Mouse (Mus musculus) gastrocnemius, adult 2 months (tissue): ENCODE measurements around the gene Ppp2r1a. TPM values are rescaled to one million over a fixed set of nuclear protein-coding genes. Genes with fewer than 3 reads are reported as not detected.

ENCODE experiments used
- DNase-seq: peaks from one replicate; pipeline ENCODE4 v3.0.0; 2022
- H3K27ac ChIP-seq: fragments of 200-600 bp; 2 replicates; pipeline ENCODE4 v1.8.1; 2022; ENCODE audit warnings: mild to moderate bottlenecking
- H3K4me3 ChIP-seq: fragments of 200-600 bp; 2 replicates; pipeline ENCODE4 v1.8.1; 2022; ENCODE audit warnings: mild to moderate bottlenecking, moderate library complexity
- CTCF ChIP-seq: fragments of 200-600 bp; IDR thresholded peaks from 2 replicates; pipeline ENCODE4 v1.8.1; 2022; ENCODE audit warnings: antibody characterized with exemption, mild to moderate bottlenecking, moderate library complexity
- intact Hi-C: fragments of 180-260 bp; cut with DNase I; formaldehyde crosslinking; loops from one replicate; pipeline ENCODE4 v1.15.1; 2025
- long read RNA-seq, 2 experiments: library from polyadenylated mRNA; stranded (forward); transcript quantifications; one replicate each; pipeline ENCODE4 v2.0.0; 2021
- total RNA-seq, 2 experiments: library from RNA; stranded (reverse); gene quantifications; 2 replicates each; pipeline ENCODE4 v1.2.3; 2021

The Ppp2r1a gene
- 100 to 1,000 TPM in 1 of 2 experiments, 10 to 100 TPM in 1; 98.3 to 116 TPM for total RNA-seq
- long read RNA-seq, experiment 1, transcript Ppp2r1a-201 (15 exons, 2,410 nt): major isoform, 150 of 199 reads
- long read RNA-seq, experiment 1, partial matches to known transcripts: 47 of 199 reads
- long read RNA-seq, experiment 1, other reads (novel, unspliced or antisense): 2 of 199 reads
- long read RNA-seq, experiment 2, transcript Ppp2r1a-201 (15 exons, 2,410 nt): major isoform, 118 of 161 reads
- long read RNA-seq, experiment 2, partial matches to known transcripts: 39 of 161 reads
- long read RNA-seq, experiment 2, other reads (novel, unspliced or antisense): 4 of 161 reads

DNA sequence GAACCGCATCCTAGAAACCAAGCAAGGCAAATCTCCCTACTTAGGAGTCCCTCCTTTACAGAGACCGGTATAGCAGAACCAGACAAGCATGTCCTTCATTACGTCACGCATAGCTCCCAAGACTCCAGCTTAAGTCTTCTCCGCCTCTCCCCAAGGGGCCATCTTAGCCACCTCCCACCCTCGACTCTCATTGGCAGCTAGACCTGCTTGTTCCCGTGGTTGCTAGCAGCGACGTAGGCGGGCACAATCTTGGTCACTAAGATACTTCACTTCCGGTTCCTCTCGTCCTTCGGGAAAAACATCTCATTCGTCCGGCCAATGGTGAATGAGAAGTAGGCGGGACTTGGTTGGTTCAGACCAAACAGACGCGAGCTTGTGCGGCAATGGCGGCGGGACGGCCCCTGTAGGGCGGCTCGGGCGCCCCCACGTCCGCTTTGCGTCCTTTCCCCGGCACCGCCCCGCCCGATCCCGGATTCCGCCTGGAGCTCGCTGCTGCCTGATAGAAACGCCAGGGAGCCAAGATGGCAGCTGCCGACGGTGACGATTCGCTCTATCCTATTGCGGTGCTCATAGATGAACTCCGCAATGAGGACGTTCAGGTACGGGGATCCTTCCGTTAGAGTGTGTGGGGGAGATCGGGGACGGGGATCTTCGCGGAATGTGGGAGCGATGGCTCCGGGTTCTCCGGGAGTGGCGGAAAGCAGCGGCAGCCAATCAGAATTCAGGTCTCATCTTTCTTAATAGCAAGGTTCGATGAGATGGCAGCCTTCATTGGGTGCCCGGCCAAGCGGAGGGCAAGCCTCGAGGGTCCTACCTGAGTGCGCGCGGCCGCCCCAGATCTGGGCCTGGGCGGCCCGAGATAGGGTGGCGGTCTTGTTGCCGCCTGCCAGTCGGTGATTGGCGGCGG, at the start of gene Ppp2r1a:
Gene Ppp2r1a (plus strand): TSS at position 327 of the 907 bp plus-strand sequence.
- DNase-seq: peak; percentile 99
- TF ChIP-seq CTCF: no peak
- intact Hi-C loops: loop anchor here (5.0 to 10.0 kb wide), 4 partner anchors 510 to 1480 kb away; partner anchors contain the start of genes Zfp51, Zfp946 and Zfp948
- Histone ChIP-seq H3K27ac (peak within 1 kb of the TSS; percentile 97), H3K4me3 (peak within 1 kb of the TSS; percentile 85)

DNA sequence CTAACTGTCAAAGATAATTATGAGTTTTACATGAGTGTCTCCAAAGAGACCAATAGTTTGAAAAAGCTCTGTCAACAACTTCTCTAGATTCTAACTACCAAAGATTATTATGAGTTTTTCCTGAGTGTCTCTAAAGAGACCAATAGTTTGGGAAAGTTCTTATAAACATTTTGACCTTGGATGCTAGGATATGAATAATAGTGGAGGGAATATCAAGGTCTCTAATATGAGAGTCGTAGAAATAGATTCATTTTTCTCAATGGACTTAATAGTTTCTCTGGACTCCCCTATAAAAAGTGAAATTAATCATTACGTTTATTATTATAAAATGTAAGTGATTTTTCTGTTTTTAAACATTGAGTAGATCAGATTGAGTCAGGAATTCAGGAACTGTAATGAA, 40.1 kb upstream of the Ppp2r1a start, which contains the start of gene Vmn1r231:
Gene Vmn1r231 (minus strand): TSS at position 101 of the 400 bp plus-strand sequence.
- Histone ChIP-seq H3K27ac (no peak within 1 kb of the TSS), H3K4me3 (no peak within 1 kb of the TSS)
- TF ChIP-seq CTCF: no peak
- intact Hi-C loops: no loop called here
- DNase-seq: no peak

DNA sequence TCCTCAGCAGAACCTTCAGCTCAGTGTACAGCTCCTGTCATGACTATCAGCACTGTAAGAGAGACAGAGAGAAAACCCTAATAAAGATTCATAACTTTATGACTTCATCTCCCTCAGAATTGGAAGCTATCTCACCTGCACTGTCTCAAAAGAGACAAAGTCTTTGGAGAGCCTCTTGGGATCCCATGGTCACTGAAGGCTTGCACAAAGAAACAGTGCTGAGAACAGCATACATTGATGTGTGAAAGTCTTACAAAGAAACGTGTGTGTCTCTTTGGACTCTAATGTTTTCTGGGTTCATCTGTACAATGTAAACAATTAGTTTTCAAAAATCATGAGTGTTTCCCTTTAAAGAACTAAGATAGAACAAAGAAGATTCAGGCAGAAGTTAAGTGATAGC, 25.5 kb upstream of the Ppp2r1a start, which contains the start of gene Vmn1r232:
Gene Vmn1r232 (minus strand): TSS at position 101 of the 400 bp plus-strand sequence.
- DNase-seq: no peak
- H3K27ac ChIP-seq: no peak within 1 kb of the TSS
- H3K4me3 ChIP-seq: no peak within 1 kb of the TSS
- TF ChIP-seq CTCF: no peak
- intact Hi-C loops: no loop called here

DNA sequence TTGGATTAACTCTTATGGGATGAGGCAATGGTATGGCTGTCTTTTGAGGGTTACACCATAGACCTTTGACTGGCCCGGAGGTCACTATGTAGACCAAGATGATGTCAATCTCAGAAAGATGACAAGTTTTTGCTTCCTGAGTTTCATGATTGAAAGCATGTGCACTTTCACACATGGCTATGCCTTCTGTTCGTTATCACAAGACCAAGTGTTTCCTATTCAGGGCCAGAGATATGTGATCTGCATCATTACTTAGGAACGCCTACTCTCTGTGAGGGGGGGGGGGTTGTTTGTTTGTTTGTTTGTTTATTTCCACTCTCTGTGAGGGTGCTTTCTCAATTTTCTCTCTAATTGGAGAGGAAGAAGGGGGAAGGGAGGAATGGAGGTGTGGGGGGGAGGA, 885 bp upstream of the Ppp2r1a start:
- Histone ChIP-seq H3K27ac (peak overlapping the region; percentile 94), H3K4me3 (peak overlapping the region; percentile 85)
- no peak for TF ChIP-seq CTCF
- no peak for DNase-seq
- intact Hi-C loops: loop anchor here (10.0 kb wide), 3 partner anchors 511 to 1481 kb away; partner anchors contain the start of genes Zfp51, Zfp946 and Zfp948

DNA sequence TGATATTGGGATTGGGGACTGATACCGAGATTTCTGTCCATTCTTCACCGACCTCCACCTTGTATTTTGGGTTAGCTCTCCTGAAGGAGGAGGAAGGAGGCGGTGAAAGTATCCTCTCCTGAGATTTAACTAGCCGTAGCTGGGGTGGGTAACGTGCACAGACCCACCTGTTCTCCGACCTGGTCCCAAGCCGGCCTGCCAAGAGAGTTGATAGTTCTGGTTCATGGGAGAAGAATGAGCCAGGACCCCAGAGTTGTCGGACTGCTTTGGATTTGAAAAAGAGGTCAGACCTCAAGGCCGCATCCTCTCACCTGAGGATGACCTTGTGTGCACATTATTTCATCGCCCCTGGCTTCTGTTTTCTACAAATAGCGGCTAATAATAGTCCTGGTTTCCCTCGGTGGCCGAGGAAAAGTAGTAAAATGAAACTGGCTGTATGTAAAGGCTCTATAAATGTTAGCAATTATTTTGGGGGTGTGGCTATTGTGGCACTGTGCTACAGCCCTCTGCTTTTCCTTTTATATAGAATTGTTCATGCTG, 985 bp downstream of the Ppp2r1a start:
- intact Hi-C loops: loop anchor here (1.0 to 10.0 kb wide), 5 partner anchors 62 to 1479 kb away; partner anchors contain the start of genes Zfp160, Zfp51, Zfp946 and Zfp948
- peak; percentile 30 for DNase-seq

DNA sequence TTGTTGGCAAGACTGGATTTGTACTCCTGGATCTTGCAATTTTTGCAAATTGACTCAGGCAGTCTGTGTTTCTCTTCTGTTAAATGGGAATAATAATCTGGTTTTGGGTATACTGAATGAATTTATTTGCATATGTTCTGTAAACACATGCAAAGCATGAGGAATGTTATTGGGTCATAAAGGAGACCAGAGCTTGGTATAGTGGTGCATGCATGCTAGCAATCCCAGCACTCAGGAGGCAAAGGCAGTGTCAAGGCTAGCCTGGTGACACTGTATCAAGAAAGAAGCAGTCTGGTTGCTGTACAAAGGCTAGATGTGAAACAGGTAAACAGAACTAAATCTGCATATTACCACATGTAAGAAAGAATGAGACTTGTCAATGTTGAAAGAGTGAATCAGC, 1.5 kb downstream of the Ppp2r1a start:
- Histone ChIP-seq H3K4me3 (peak overlapping the region; percentile 85), H3K27ac (peak overlapping the region; percentile 97)
- no peak for DNase-seq
- TF ChIP-seq CTCF: no peak
- intact Hi-C loops: loop anchor here (1.0 to 10.0 kb wide), 5 partner anchors 62 to 1478 kb away; partner anchors contain the start of genes Zfp160, Zfp51, Zfp946 and Zfp948

More for the DNA sequence above, 985 bp downstream of the Ppp2r1a start:
- H3K27ac ChIP-seq: peak overlapping the region; percentile 97
- TF ChIP-seq CTCF: no peak
- H3K4me3 ChIP-seq: peak overlapping the region; percentile 85

DNA sequence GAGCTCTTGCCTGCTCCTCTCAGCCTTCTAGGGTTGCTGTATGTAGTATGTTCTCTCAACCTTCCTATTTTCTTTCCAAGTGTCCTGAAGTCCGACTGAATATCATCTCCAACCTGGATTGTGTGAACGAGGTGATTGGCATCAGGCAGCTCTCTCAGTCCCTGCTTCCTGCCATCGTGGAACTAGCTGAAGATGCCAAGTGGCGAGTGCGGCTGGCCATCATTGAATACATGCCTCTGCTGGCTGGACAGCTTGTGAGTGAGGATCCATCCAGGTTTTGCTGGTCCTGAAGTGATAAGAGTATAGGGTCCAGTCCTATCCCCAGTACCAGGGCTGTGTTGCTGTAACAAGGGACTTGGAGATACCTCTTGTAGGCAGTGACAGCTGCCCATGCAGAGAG, 15.3 kb downstream of the Ppp2r1a start:
- Histone ChIP-seq H3K4me3 (no peak overlapping the region), H3K27ac (no peak overlapping the region)
- DNase-seq: no peak
- intact Hi-C loops: no loop called here
- TF ChIP-seq CTCF: no peak

DNA sequence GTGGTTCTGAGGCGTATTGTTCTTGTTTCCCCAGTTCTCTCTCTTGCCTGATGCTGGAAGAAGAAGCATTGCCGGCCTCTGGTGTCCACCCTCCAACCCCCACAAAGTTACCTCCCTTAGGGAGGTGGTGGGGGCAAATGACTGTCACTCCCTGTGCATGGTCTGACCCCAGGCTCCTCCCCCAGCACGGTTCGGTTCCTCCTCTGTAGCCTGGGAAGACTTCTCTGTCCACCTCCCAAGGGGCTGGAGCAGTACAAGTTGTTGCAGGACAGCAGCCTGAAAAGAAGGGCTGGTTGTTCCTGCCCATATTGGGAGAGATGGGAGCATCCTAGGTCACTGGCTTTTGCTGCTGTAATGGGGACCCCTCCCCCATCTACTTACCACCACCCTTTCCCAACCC, 20.3 kb downstream of the Ppp2r1a start:
- peak; percentile 46 for DNase-seq
- Histone ChIP-seq H3K27ac (peak overlapping the region; percentile 38), H3K4me3 (no peak overlapping the region)
- intact Hi-C loops: no loop called here
- no peak for TF ChIP-seq CTCF

DNA sequence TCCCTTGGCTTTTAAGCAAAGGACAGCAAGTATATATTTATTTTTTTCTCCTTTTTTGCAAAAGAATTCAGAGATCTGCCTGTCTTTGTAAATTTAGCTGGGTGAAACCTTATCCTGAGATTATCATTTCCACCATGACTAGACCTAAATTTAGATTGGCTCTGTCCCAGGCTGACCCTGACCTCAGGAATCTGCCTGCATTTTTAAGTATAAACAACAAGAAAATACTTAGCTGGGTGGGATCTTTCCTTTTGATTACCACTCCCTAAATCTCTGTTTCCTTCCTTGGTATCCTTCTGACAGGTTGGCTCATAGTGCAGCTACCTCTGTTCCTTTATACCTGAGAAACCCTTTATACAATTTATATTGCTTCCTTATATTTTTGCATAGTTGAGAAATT, 21.6 kb downstream of the Ppp2r1a start:
- no peak for TF ChIP-seq CTCF
- intact Hi-C loops: no loop called here
- DNase-seq: no peak

DNA sequence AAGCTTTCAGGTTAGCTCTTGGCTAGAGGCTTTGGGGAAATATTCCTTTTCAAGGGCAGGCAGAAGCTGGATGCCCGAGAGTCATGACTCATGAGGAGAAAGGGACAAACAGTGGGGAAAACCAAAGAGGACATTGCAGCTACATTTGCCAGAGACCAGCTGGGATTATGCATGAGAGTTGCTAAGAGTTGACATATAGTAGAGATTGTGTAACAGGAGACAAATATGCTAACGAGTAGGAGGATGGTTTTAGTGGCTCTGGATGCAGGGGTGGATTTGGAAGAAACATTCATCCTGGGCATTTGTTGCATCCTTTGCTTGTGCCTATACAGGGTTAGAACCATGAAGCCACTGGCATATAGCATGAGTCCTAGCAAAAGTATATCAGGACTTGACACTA, 48.6 kb downstream of the Ppp2r1a start:
- DNase-seq: no peak
- H3K27ac ChIP-seq: no peak overlapping the region
- no peak overlapping the region for H3K4me3 ChIP-seq
- intact Hi-C loops: no loop called here
- TF ChIP-seq CTCF: no peak

More for the DNA sequence above, 21.6 kb downstream of the Ppp2r1a start:
- Histone ChIP-seq H3K27ac (peak overlapping the region; percentile 55), H3K4me3 (no peak overlapping the region)

DNA sequence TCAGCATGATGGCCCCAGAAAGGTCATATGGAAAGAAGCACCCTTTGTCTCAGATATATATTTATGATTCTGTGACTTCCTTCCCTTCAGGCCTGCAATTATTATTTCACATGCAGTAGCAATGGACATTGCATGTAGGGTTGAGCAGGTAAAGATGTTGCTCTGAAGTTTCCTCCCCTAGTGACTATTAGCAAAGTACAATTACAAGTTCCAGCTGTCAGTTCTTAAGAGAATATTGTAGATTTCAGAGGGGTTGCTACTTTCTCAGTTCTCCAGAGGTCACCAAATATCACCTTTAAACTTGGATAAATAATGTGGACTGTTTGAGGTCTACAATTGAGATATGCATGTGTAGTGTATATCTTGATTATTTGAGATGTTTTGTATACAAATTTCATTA, 51.3 kb downstream of the Ppp2r1a start, which contains the start of gene Vmn1r233:
Gene Vmn1r233 (minus strand): TSS at position 101 of the 400 bp plus-strand sequence.
- Histone ChIP-seq H3K27ac (no peak within 1 kb of the TSS), H3K4me3 (no peak within 1 kb of the TSS)
- no peak for DNase-seq
- TF ChIP-seq CTCF: no peak
- intact Hi-C loops: no loop called here
